Mouse (Mus musculus): ENCODE data around the gene 4933424G06Rik. TPM values are rescaled to one million over a fixed set of nuclear protein-coding genes. Genes with fewer than 3 reads are reported as not detected.
A peak's percentile ranks its signal among the peaks of the same experiment; 100 is the strongest.

4933424G06Rik gene
- polyA plus RNA-seq, 1 experiment from 2014 or later, result not detected

GRCm38 (mm10) chr1:36782476-36782875, 72.5 kb downstream of the 4933424G06Rik start:
- 76% methylated on average over 11 of the region's 11 CpGs for WGBS
- Histone ChIP-seq H3K27me3 (no peaks in the 10 kb centered on the region; the same call in 1 of the 2 replicates), H3K4me3 (replicated peaks) (no peak overlapping the region), H3K9me3 (replicated peaks) (no peaks in the 10 kb centered on the region), H3K36me3 (no peaks in the 10 kb centered on the region), H3K9ac (no peak overlapping the region), H3K4me2 (no peak overlapping the region), H3K27ac (no peak overlapping the region), H3K4me1 (peaks cover 13% of the 10 kb centered on the region)
- no peak for ATAC-seq (replicated peaks; ENCODE audit: low FRiP score)

DNA sequence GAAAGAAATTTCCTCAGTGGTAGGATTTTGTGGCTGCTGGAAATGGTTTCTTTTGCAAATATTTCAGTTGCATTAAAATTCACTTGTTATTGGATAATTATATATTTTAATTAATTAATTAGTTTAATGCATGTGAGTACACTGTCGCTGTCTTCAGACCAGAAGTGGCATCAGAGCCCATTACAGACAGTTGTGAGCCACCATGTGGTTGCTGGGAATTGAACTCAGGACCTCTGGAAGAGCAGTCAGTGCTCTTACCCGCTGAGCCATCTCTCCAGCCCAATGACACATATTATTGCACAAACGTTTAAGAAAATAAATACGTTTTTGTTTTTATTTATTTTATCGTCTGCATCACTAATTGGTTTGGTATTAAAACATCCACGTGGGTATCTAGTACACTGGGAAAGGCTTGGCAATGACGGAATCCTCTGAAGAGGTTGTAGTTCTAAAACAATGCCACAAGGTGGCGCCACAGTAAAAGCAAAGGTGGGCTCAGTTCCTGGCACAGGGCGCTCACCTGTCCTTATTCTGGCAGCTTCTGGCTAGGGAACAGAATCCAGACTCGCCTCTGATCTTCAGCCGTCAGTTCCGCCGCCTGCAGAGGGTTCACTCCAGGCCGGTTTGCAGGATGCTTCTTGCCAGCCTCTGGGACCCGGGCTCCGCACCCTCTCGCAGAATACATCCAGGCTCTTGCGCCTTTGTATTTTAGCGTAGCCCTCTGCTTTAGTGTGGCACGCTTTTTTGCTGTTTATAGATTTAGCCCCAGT, 74.6 kb downstream of the 4933424G06Rik start:
- no peaks in the 10 kb centered on the region for H3K9me3 ChIP-seq (replicated peaks)
- no peaks in the 10 kb centered on the region; the same call in 1 of the 2 replicates for H3K27me3 ChIP-seq
- peak; percentile 62 for ATAC-seq (replicated peaks; ENCODE audit: low FRiP score)
- peaks cover 13% of the 10 kb centered on the region for H3K4me1 ChIP-seq
- no peak overlapping the region for H3K27ac ChIP-seq
- no peaks in the 10 kb centered on the region for H3K36me3 ChIP-seq
- peak overlapping the region; percentile 46 for H3K4me3 ChIP-seq (replicated peaks)
- peak overlapping the region; percentile 42; the same call in 1 of the 2 replicates for H3K9ac ChIP-seq
- H3K4me2 ChIP-seq, result peak overlapping the region; percentile 94
- WGBS, result 4% methylated on average over 20 of the region's 20 CpGs

DNA sequence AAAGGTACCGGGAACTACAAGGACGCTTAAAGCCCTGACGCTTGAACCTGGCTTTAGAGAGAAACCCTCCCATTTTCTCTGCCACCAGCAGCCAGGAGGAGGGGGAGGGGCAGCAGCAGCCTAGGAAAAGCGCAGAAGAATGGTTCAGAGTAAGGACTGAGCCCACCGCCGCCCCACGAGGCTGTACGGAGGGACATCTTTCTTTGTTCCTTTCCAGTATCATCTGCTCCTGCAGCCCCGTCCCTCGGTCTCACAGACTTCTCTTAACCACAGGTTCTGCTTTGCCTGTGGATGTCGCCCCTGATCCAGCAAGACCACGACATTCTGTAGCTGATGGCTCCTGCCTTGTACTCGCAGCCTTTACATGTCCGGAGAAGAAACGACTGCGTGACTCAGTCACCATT, 75.3 kb downstream of the 4933424G06Rik start:
- H3K4me2 ChIP-seq, result peak overlapping the region; percentile 94
- under 1% methylated on average over 16 of the region's 16 CpGs for WGBS

DNA sequence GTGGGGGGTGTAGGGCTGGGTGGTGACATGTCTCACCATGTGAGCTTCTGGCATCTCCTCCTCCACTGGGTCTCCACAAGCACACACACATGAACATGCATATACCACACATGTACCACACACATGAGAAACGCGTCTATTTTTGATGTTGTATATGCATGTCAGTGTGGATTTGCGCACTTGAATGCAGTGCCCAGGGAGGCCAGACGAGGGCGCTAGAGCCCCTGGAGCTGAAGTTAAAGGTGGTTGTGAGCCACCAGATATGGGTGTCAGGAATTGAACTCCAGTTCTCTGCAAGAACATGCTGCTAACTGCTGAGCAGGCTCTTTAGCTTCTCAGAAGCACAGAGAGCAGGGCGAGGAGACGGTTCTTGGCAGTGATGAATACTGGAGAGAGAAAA, 76.4 kb downstream of the 4933424G06Rik start:
- WGBS, result 95% methylated on average over 7 of the region's 7 CpGs

More for the DNA sequence above, 75.3 kb downstream of the 4933424G06Rik start:
- 0 out of 2 replicates have a peak, but pooled peaks have one; percentile 17 for ATAC-seq (replicated peaks; ENCODE audit: low FRiP score)
- Histone ChIP-seq H3K27me3 (no peaks in the 10 kb centered on the region; the same call in 1 of the 2 replicates), H3K27ac (no peak overlapping the region), H3K9me3 (replicated peaks) (no peaks in the 10 kb centered on the region), H3K9ac (peak overlapping the region; percentile 42; the same call in 1 of the 2 replicates), H3K4me3 (replicated peaks) (peak overlapping the region; percentile 46), H3K36me3 (peaks cover under 1% of the 10 kb centered on the region; the same call in 1 of the 2 replicates), H3K4me1 (peaks cover 13% of the 10 kb centered on the region)

GRCm38 (mm10) chr1:36789416-36789815, 79.5 kb downstream of the 4933424G06Rik start:
- H3K4me1 ChIP-seq, result peaks cover 13% of the 10 kb centered on the region
- WGBS, result 78% methylated on average over 8 of the region's 8 CpGs
- no peak for ATAC-seq (replicated peaks; ENCODE audit: low FRiP score)

More for the DNA sequence above, 76.4 kb downstream of the 4933424G06Rik start:
- H3K27me3 ChIP-seq, result no peaks in the 10 kb centered on the region; the same call in 1 of the 2 replicates
- H3K36me3 ChIP-seq, result peaks cover 10% of the 10 kb centered on the region
- H3K4me3 ChIP-seq (replicated peaks), result no peak overlapping the region
- peaks cover 13% of the 10 kb centered on the region for H3K4me1 ChIP-seq
- H3K4me2 ChIP-seq, result no peak overlapping the region
- no peak overlapping the region for H3K9ac ChIP-seq
- no peak overlapping the region for H3K27ac ChIP-seq
- no peak for ATAC-seq (replicated peaks; ENCODE audit: low FRiP score)
- H3K9me3 ChIP-seq (replicated peaks), result no peaks in the 10 kb centered on the region

GRCm38 (mm10) chr1:36796711-36797110, 86.8 kb downstream of the 4933424G06Rik start:
- 0 out of 2 replicates have a peak, but pooled peaks have one; percentile 54 for ATAC-seq (replicated peaks; ENCODE audit: low FRiP score)
- H3K9me3 ChIP-seq (replicated peaks), result no peaks in the 10 kb centered on the region
- H3K4me1 ChIP-seq, result no peaks in the 10 kb centered on the region
- H3K36me3 ChIP-seq, result peaks cover 94% of the 10 kb centered on the region
- no peak overlapping the region for H3K9ac ChIP-seq
- no peaks in the 10 kb centered on the region for H3K27me3 ChIP-seq
- 74% methylated on average over 7 of the region's 7 CpGs for WGBS
- no peak overlapping the region for H3K4me2 ChIP-seq
- no peak overlapping the region for H3K4me3 ChIP-seq (replicated peaks)
- H3K27ac ChIP-seq, result no peak overlapping the region

More at GRCm38 (mm10) chr1:36789416-36789815, 79.5 kb downstream of the 4933424G06Rik start:
- H3K4me2 ChIP-seq, result no peak overlapping the region
- H3K27me3 ChIP-seq, result no peaks in the 10 kb centered on the region; the same call in 1 of the 2 replicates
- no peak overlapping the region for H3K4me3 ChIP-seq (replicated peaks)
- no peak overlapping the region for H3K27ac ChIP-seq
- H3K9me3 ChIP-seq (replicated peaks), result no peaks in the 10 kb centered on the region
- no peak overlapping the region for H3K9ac ChIP-seq
- H3K36me3 ChIP-seq, result peaks cover 40% of the 10 kb centered on the region

GRCm38 (mm10) chr1:36797481-36797880, 87.5 kb downstream of the 4933424G06Rik start:
- ATAC-seq (replicated peaks; ENCODE audit: low FRiP score), result no peak
- Histone ChIP-seq H3K9me3 (replicated peaks) (no peaks in the 10 kb centered on the region), H3K27ac (no peak overlapping the region), H3K4me1 (no peaks in the 10 kb centered on the region), H3K36me3 (peaks cover 93% of the 10 kb centered on the region), H3K27me3 (no peaks in the 10 kb centered on the region), H3K4me3 (replicated peaks) (no peak overlapping the region), H3K9ac (no peak overlapping the region), H3K4me2 (no peak overlapping the region)
- 64% methylated on average over 10 of the region's 10 CpGs for WGBS

DNA sequence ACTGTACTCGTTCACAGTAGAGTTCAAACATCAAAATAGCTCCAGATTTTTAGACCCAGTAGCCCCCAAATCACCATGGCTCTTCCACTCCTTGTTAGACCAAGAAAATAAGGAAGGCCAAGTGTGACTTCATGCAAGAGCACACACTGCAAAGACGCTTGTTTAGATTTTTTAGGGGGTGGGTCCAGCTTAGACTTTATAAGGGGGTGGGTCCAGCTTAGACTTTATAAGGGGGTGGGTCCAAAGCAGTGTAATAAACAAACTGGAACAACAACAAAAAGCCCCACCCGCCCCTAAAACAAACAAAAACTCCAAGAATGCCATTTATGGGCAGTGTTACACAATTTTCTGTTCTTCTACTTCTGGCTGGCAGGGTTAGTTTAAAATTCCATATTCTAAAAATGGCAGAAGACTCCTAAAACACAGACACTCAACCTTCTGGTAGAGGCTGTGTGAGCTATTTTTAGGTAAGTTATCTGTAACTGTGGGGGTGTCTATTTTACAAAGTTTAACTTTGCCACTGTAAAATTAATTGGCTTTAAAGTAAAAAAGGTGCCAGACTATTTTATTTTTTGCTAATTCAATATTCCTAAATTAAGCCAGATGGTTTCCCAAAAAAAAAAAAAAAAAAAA, 90.5 kb downstream of the 4933424G06Rik start:
- H3K9ac ChIP-seq, result no peak overlapping the region
- no peaks in the 10 kb centered on the region for H3K4me1 ChIP-seq
- no peaks in the 10 kb centered on the region for H3K27me3 ChIP-seq
- H3K4me3 ChIP-seq (replicated peaks), result no peak overlapping the region
- ATAC-seq (replicated peaks; ENCODE audit: low FRiP score), result no peak
- no peak overlapping the region for H3K4me2 ChIP-seq
- H3K36me3 ChIP-seq, result peaks cover 83% of the 10 kb centered on the region
- no peaks in the 10 kb centered on the region for H3K9me3 ChIP-seq (replicated peaks)
- no peak overlapping the region for H3K27ac ChIP-seq
- 71% methylated on average over 3 of the region's 3 CpGs for WGBS

DNA sequence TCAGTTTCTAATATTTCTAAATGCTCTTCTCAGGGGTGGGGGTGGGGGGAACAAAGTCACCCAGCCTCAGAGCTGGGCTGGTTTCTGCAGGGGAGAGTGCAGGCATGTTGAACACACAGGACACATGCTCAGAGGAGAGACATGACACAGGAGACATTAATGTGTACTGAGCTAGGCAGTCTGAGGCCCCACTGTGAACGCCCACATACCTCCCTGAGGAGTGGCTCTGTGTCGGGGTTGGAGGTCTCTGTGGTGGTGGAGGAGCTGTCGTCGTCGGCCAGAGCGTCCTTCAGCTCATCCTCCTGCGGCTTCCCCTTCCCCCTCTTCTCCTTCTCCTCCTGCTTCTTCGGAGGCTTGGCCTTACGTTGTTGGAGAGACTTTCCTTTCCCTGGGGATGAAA, 94.3 kb downstream of the 4933424G06Rik start:
- H3K4me2 ChIP-seq, result no peak overlapping the region
- peaks cover 83% of the 10 kb centered on the region for H3K36me3 ChIP-seq
- no peaks in the 10 kb centered on the region for H3K27me3 ChIP-seq
- H3K9ac ChIP-seq, result no peak overlapping the region
- H3K4me1 ChIP-seq, result no peaks in the 10 kb centered on the region
- 66% methylated on average over 9 of the region's 9 CpGs for WGBS
- ATAC-seq (replicated peaks; ENCODE audit: low FRiP score), result no peak
- H3K9me3 ChIP-seq (replicated peaks), result no peaks in the 10 kb centered on the region
- no peak overlapping the region for H3K4me3 ChIP-seq (replicated peaks)
- H3K27ac ChIP-seq, result no peak overlapping the region

DNA sequence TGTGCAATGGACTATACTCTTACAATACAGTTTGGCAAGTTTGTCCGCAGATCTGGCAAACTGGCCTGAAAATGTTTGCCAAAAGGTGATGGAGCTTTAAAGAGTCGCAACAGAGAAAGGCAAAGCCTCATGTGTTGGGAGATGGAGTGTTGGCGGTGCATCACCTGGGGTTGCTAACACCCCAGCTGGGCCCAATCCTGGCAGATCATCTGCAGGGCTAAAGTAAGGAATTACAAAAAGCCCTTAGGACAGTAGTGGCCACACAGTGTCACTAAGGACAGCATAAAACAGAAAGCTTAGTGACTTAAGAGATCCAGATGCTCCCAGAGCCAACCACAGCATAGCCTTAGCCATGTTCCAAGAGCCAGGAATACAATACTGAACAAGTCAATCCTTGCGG, 94.9 kb downstream of the 4933424G06Rik start:
- no peaks in the 10 kb centered on the region for H3K27me3 ChIP-seq
- H3K36me3 ChIP-seq, result peaks cover 83% of the 10 kb centered on the region
- H3K9me3 ChIP-seq (replicated peaks), result no peaks in the 10 kb centered on the region
- H3K4me2 ChIP-seq, result no peak overlapping the region
- WGBS, result 91% methylated on average over 4 of the region's 4 CpGs
- ATAC-seq (replicated peaks; ENCODE audit: low FRiP score), result no peak
- H3K27ac ChIP-seq, result no peak overlapping the region
- no peaks in the 10 kb centered on the region for H3K4me1 ChIP-seq
- no peak overlapping the region for H3K4me3 ChIP-seq (replicated peaks)
- H3K9ac ChIP-seq, result no peak overlapping the region

GRCm38 (mm10) chr1:36806181-36806905, 96.4 kb downstream of the 4933424G06Rik start:
- Histone ChIP-seq H3K4me2 (no peak overlapping the region), H3K27ac (no peak overlapping the region), H3K4me1 (no peaks in the 10 kb centered on the region), H3K9me3 (replicated peaks) (no peaks in the 10 kb centered on the region), H3K36me3 (peaks cover 87% of the 10 kb centered on the region), H3K9ac (no peak overlapping the region), H3K27me3 (no peaks in the 10 kb centered on the region), H3K4me3 (replicated peaks) (no peak overlapping the region)
- 94% methylated on average over 7 of the region's 7 CpGs for WGBS
- ATAC-seq (replicated peaks; ENCODE audit: low FRiP score), result no peak
